Mouse (Mus musculus) limb, embryonic 12.5 days (tissue): Measurements from ENCODE around the gene Lypd6b. TPM values are rescaled to one million over a fixed set of nuclear protein-coding genes. Genes with fewer than 3 reads are reported as not detected.

ENCODE experiments used
- ATAC-seq: fragments of 200-750 bp; cut with Nextera tagmentation; 2 replicates; pipeline ENCODE4 v1.8.0; 2017; ENCODE audit warnings: low read depth, moderate TSS enrichment; ENCODE audit not compliant: insufficient number of reproducible peaks, insufficient read depth, low FRiP score, low TSS enrichment
- H3K27ac ChIP-seq: fragments of 300-500 bp; sonication (generic); 2 replicates; pipeline ENCODE4 v1.5.1; 2016; ENCODE audit warnings: mild to moderate bottlenecking, moderate library complexity
- H3K27me3 ChIP-seq: fragments of 300-500 bp; sonication (generic); 2 replicates; pipeline ENCODE4 v1.6.1; 2016; ENCODE audit warnings: mild to moderate bottlenecking, moderate library complexity
- H3K36me3 ChIP-seq: fragments of 300-500 bp; sonication (generic); 2 replicates; pipeline ENCODE4 v1.6.1; 2016; ENCODE audit warnings: mild to moderate bottlenecking, moderate library complexity
- H3K4me1 ChIP-seq: fragments of 300-500 bp; sonication (generic); replicated peaks from 2 replicates; pipeline ENCODE4 v1.6.1; 2016
- H3K4me2 ChIP-seq: fragments of 300-500 bp; sonication (generic); 2 replicates; pipeline ENCODE4 v1.6.1; 2016; ENCODE audit warnings: mild to moderate bottlenecking, moderate library complexity
- H3K4me3 ChIP-seq: fragments of 300-500 bp; sonication (generic); replicated peaks from 2 replicates; pipeline ENCODE4 v1.5.1; 2016; ENCODE audit warnings: mild to moderate bottlenecking
- H3K9ac ChIP-seq: fragments of 300-500 bp; sonication (generic); replicated peaks from 2 replicates; pipeline ENCODE4 v1.6.1; 2016; ENCODE audit warnings: mild to moderate bottlenecking, moderate library complexity
- H3K9me3 ChIP-seq: fragments of 300-500 bp; sonication (generic); 2 replicates; pipeline ENCODE4 v1.6.1; 2016; ENCODE audit warnings: mild to moderate bottlenecking, moderate library complexity
- WGBS: fragments of 180-500 bp; shearing (Covaris S2); methylation state at CpG from one replicate; pipeline ENCODE4 v1.1.7; 2016; 5-methylcytosine and 5-hydroxymethylcytosine counted together
- polyA plus RNA-seq: library from polyadenylated mRNA; unstranded; fragments of >200 nt; fragmentation: Nextera tagmentation; extraction: Ambion mirVana; gene quantifications from 2 replicates; pipeline ENCODE4 v1.2.1, GENCODE M21; 2016

Lypd6b gene
- polyA plus RNA-seq, 1 experiment from 2014 or later = 7.3 TPM

DNA sequence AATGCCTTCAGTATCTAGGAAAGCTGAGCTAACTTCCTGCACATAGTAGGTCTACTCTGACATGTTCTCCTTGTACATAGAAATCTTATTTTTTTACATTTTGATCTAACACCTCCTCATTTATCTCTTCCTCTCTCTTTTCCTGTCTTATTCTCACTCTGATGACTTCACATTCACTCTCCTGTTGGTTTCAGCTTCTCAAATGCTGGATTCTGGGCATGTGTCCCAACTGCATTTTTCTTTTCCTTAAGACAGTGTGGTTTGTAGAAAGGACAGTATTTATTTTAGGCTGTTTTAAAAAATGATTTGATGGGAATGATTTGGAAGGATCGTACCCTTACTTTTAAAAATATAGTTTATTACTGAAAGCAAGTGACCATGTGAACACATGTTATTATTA is 34.8 kb downstream of the Lypd6b start:
- H3K4me1 ChIP-seq = peaks cover 8% of the 10 kb centered on the region
- H3K9ac ChIP-seq = no peak overlapping the region
- 91% methylated on average over 1 of the region's 1 CpGs for WGBS
- ATAC-seq = no peak
- H3K36me3 ChIP-seq = no peaks in the 10 kb centered on the region
- no peak overlapping the region for H3K4me3 ChIP-seq
- H3K9me3 ChIP-seq = no peaks in the 10 kb centered on the region
- H3K27me3 ChIP-seq = 0 out of 2 replicates have a peak, but pooled peaks cover 5% of the 10 kb centered on the region
- no peak overlapping the region for H3K27ac ChIP-seq
- no peak overlapping the region for H3K4me2 ChIP-seq

DNA sequence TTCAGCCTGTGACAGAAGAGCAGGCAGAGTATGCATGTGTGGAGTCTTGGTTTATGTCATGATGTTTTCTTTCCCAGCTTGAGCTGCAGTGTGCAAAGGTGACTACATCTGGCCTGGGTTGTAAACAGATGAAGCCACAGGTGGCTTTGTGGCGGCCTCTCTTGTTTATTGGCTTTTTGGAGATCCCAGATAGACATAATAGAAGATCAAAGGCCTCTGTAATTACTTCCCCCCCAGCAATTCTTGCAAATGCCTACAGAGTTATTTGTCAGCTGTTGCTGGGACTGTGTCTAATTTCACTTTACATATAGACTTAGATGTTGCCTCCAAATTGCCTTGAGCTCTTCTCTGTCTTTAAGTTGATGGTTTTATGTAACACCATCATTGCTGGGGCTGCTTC is 38.1 kb downstream of the Lypd6b start:
- no peak overlapping the region for H3K4me2 ChIP-seq
- H3K9me3 ChIP-seq = no peaks in the 10 kb centered on the region
- no peaks in the 10 kb centered on the region for H3K36me3 ChIP-seq
- WGBS = 8% methylated on average over 1 of the region's 1 CpGs
- peaks cover 7% of the 10 kb centered on the region; the same call in 1 of the 2 replicates for H3K27me3 ChIP-seq
- H3K4me1 ChIP-seq = peaks cover 8% of the 10 kb centered on the region
- H3K27ac ChIP-seq = no peak overlapping the region
- H3K9ac ChIP-seq = no peak overlapping the region
- no peak overlapping the region for H3K4me3 ChIP-seq
- ATAC-seq = no peak

DNA sequence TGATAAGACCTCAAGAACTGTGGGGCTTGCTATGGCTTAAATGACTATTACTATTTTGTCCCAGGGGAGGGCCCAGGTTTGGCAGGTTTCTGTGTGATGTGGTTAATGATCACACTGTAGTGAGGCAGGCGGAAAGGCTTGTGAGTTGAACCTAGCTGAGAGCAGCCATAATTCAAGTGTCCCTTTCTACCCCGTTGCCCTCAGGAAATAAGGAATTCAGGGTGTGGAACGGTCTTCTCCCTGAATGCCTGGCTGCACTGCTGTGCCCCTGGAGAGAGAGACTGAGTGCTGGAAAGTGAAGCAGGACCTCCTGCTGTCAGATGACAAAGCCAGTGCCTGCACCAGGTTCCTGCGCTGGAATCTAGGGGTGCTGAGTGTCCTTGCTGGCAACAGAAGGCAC is 40.3 kb downstream of the Lypd6b start:
- peaks cover 8% of the 10 kb centered on the region for H3K4me1 ChIP-seq
- ATAC-seq = no peak
- H3K4me2 ChIP-seq = no peak overlapping the region
- H3K36me3 ChIP-seq = no peaks in the 10 kb centered on the region
- H3K27ac ChIP-seq = no peak overlapping the region
- peaks cover 7% of the 10 kb centered on the region; the same call in 1 of the 2 replicates for H3K27me3 ChIP-seq
- H3K9ac ChIP-seq = no peak overlapping the region
- no peak overlapping the region for H3K4me3 ChIP-seq
- no peaks in the 10 kb centered on the region for H3K9me3 ChIP-seq
- 38% methylated on average over 4 of the region's 4 CpGs for WGBS

GRCm38 (mm10) chr2:49830369-49830768 is 42.9 kb downstream of the Lypd6b start:
- no peak overlapping the region for H3K9ac ChIP-seq
- ATAC-seq = no peak
- 92% methylated on average over 3 of the region's 3 CpGs for WGBS
- H3K4me3 ChIP-seq = no peak overlapping the region
- H3K36me3 ChIP-seq = no peaks in the 10 kb centered on the region
- H3K4me1 ChIP-seq = peaks cover 4% of the 10 kb centered on the region
- H3K4me2 ChIP-seq = no peak overlapping the region
- no peak overlapping the region for H3K27ac ChIP-seq
- H3K27me3 ChIP-seq = peaks cover 3% of the 10 kb centered on the region; the same call in 1 of the 2 replicates
- H3K9me3 ChIP-seq = no peaks in the 10 kb centered on the region

DNA sequence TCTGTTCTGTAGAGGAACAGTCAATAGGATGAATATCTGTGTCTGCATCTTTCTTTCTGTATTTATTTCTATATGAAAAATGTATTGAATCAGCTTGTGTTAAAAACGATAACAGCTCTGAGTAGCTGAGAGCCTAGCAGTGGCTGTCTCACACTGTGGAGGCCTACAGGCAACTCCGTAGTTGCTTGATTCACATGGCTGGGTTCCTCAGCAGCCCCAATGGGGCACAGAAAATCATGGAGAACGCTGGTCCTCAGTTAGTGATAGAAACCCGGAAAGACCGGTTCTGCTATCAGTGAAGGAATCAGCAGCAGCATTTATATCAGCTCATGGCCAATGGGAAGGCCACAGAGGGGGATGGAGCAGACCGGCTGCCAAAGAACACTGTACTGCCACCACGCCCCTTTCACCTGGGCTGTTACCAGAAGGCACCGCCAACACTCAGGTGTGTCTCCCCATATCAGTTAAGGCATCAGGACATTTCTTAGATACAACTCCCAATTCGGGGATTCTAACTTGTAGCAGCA is 44.9 kb downstream of the Lypd6b start:
- no peaks in the 10 kb centered on the region for H3K9me3 ChIP-seq
- WGBS = 81% methylated on average over 9 of the region's 9 CpGs
- ATAC-seq = no peak

GRCm38 (mm10) chr2:49837454-49838059 is 50.1 kb downstream of the Lypd6b start:
- Histone ChIP-seq H3K4me2 (no peak overlapping the region), H3K4me1 (peaks cover 19% of the 10 kb centered on the region), H3K9me3 (no peaks in the 10 kb centered on the region), H3K36me3 (no peaks in the 10 kb centered on the region), H3K4me3 (no peak overlapping the region), H3K27ac (0 out of 2 replicates have a peak overlapping the region, but pooled peaks have one; percentile 23), H3K27me3 (no peaks in the 10 kb centered on the region), H3K9ac (no peak overlapping the region)
- no peak for ATAC-seq
- 50% methylated on average over 12 of the region's 12 CpGs for WGBS

More for the DNA sequence above, 44.9 kb downstream of the Lypd6b start:
- H3K36me3 ChIP-seq = no peaks in the 10 kb centered on the region
- H3K9ac ChIP-seq = no peak overlapping the region
- H3K27ac ChIP-seq = no peak overlapping the region
- H3K27me3 ChIP-seq = peaks cover 3% of the 10 kb centered on the region; the same call in 1 of the 2 replicates
- H3K4me1 ChIP-seq = no peaks in the 10 kb centered on the region; the same call in 1 of the 2 replicates
- no peak overlapping the region for H3K4me3 ChIP-seq
- H3K4me2 ChIP-seq = no peak overlapping the region

- peaks cover 19% of the 10 kb centered on the region for H3K4me1 ChIP-seq
- no peaks in the 10 kb centered on the region for H3K36me3 ChIP-seq
- no peak overlapping the region for H3K4me2 ChIP-seq
- ATAC-seq = no peak
- no peak overlapping the region for H3K9ac ChIP-seq
- H3K4me3 ChIP-seq = no peak overlapping the region
- no peak overlapping the region for H3K27ac ChIP-seq
- 68% methylated on average over 7 of the region's 7 CpGs for WGBS
- no peaks in the 10 kb centered on the region for H3K9me3 ChIP-seq
- H3K27me3 ChIP-seq = no peaks in the 10 kb centered on the region
Observed at GRCm38 (mm10) chr2:49838611-49839010, 51.1 kb downstream of the Lypd6b start.

- Histone ChIP-seq H3K27ac (no peak overlapping the region), H3K4me3 (no peak overlapping the region), H3K4me1 (peaks cover 19% of the 10 kb centered on the region), H3K4me2 (no peak overlapping the region), H3K27me3 (no peaks in the 10 kb centered on the region), H3K36me3 (no peaks in the 10 kb centered on the region), H3K9me3 (no peaks in the 10 kb centered on the region), H3K9ac (no peak overlapping the region)
- no peak for ATAC-seq
- WGBS = 54% methylated on average over 6 of the region's 6 CpGs
Observed at GRCm38 (mm10) chr2:49840573-49840972, 53.1 kb downstream of the Lypd6b start.

- no peak for ATAC-seq
- no peaks in the 10 kb centered on the region for H3K27me3 ChIP-seq
- H3K4me1 ChIP-seq = peaks cover 19% of the 10 kb centered on the region
- no peaks in the 10 kb centered on the region for H3K36me3 ChIP-seq
- WGBS = 93% methylated on average over 5 of the region's 5 CpGs
- no peak overlapping the region for H3K9ac ChIP-seq
- no peak overlapping the region for H3K4me2 ChIP-seq
- H3K27ac ChIP-seq = no peak overlapping the region
- no peaks in the 10 kb centered on the region for H3K9me3 ChIP-seq
- H3K4me3 ChIP-seq = no peak overlapping the region
Observed at GRCm38 (mm10) chr2:49841089-49841488, 53.6 kb downstream of the Lypd6b start.

DNA sequence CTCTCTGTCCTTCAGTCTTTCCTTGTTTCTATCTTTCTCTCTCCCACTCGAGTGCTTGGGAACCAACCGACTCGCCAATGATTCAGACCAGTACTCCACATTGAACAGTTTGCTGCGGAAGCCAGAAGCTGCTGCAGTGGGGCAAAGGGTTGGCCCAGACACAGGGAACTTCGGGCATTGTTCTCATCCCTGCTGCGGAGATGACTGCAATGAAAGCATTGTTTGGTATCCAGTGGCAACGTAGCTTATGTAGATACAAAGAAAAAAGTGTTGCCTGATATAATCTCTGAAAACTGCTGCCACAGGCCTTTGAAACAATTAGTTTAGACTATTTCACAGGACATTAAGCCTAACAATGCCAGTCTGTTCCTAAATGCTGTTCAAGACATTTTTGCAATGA is 57.6 kb downstream of the Lypd6b start:
- 80% methylated on average over 7 of the region's 7 CpGs for WGBS
- no peak for ATAC-seq
- no peaks in the 10 kb centered on the region for H3K9me3 ChIP-seq
- no peaks in the 10 kb centered on the region for H3K27me3 ChIP-seq
- H3K4me2 ChIP-seq = no peak overlapping the region
- peaks cover 5% of the 10 kb centered on the region; the same call in 1 of the 2 replicates for H3K4me1 ChIP-seq
- H3K36me3 ChIP-seq = no peaks in the 10 kb centered on the region
- no peak overlapping the region for H3K27ac ChIP-seq
- H3K9ac ChIP-seq = no peak overlapping the region
- H3K4me3 ChIP-seq = no peak overlapping the region

- no peak overlapping the region for H3K4me2 ChIP-seq
- 73% methylated on average over 3 of the region's 3 CpGs for WGBS
- no peak overlapping the region for H3K27ac ChIP-seq
- H3K36me3 ChIP-seq = no peaks in the 10 kb centered on the region
- H3K4me1 ChIP-seq = no peaks in the 10 kb centered on the region
- H3K9ac ChIP-seq = no peak overlapping the region
- H3K27me3 ChIP-seq = no peaks in the 10 kb centered on the region
- no peaks in the 10 kb centered on the region for H3K9me3 ChIP-seq
- ATAC-seq = no peak
- H3K4me3 ChIP-seq = no peak overlapping the region
Observed at GRCm38 (mm10) chr2:49846097-49846496, 58.6 kb downstream of the Lypd6b start.

GRCm38 (mm10) chr2:49846880-49847279 is 59.4 kb downstream of the Lypd6b start:
- Histone ChIP-seq H3K9ac (no peak overlapping the region), H3K4me2 (no peak overlapping the region), H3K27me3 (no peaks in the 10 kb centered on the region), H3K36me3 (no peaks in the 10 kb centered on the region), H3K9me3 (no peaks in the 10 kb centered on the region), H3K4me3 (no peak overlapping the region), H3K27ac (no peak overlapping the region), H3K4me1 (no peaks in the 10 kb centered on the region)
- no peak for ATAC-seq
- WGBS = 90% methylated on average over 3 of the region's 3 CpGs
